Mouse (Mus musculus) E14TG2a.4 (cell line): ENCODE results near the gene Sgta.

ENCODE experiments used
- H3K27me3 ChIP-seq: 2 replicates; pipeline ENCODE4 v1.6.1; 2014; ENCODE audit warnings: low read length, control low read depth; ENCODE audit not compliant: insufficient read depth
- H3K36me3 ChIP-seq: 2 replicates; pipeline ENCODE4 v1.6.1; 2014; ENCODE audit warnings: low read length, control low read depth; ENCODE audit not compliant: insufficient read depth
- H3K4me1 ChIP-seq: replicated peaks from 2 replicates; pipeline ENCODE4 v1.6.1; 2014; ENCODE audit warnings: low read depth, low read length, control low read depth
- H3K4me3 ChIP-seq: replicated peaks from 2 replicates; pipeline ENCODE4 v1.5.1; 2014; ENCODE audit warnings: mild to moderate bottlenecking, low read length
- H3K9me3 ChIP-seq: 2 replicates; pipeline ENCODE4 v1.6.1; 2014; ENCODE audit warnings: low read length, control low read depth
- CTCF ChIP-seq: conservative IDR thresholded peaks from 2 replicates; pipeline ENCODE4 v1.5.1; 2014; ENCODE audit warnings: low read length
- NANOG ChIP-seq: IDR thresholded peaks from 2 replicates; pipeline ENCODE4 v1.6.1; 2014; ENCODE audit warnings: borderline replicate concordance, low read length, mixed read lengths
- POU5F1 ChIP-seq: IDR thresholded peaks from 2 replicates; pipeline ENCODE4 v1.6.1; 2014; ENCODE audit warnings: low read length, borderline replicate concordance

The Sgta gene

GRCm38 (mm10) chr10:81027331-81027730 is 32.6 kb downstream of the Sgta start:
- Histone ChIP-seq H3K9me3 (no peaks in the 10 kb centered on the region), H3K4me3 (no peak overlapping the region), H3K36me3 (0 out of 2 replicates have a peak, but pooled peaks cover 1% of the 10 kb centered on the region), H3K27me3 (peaks cover 21% of the 10 kb centered on the region), H3K4me1 (peaks cover 52% of the 10 kb centered on the region)
- TF ChIP-seq NANOG (no peak), CTCF (no peak), POU5F1 (no peak)

- peaks cover 57% of the 10 kb centered on the region for H3K4me1 ChIP-seq
- no peaks in the 10 kb centered on the region for H3K9me3 ChIP-seq
- H3K36me3 ChIP-seq: no peaks in the 10 kb centered on the region
- H3K27me3 ChIP-seq: peaks cover 25% of the 10 kb centered on the region
- TF ChIP-seq NANOG (no peak), POU5F1 (no peak), CTCF (no peak)
- no peak overlapping the region for H3K4me3 ChIP-seq
Measured at GRCm38 (mm10) chr10:81026857-81027256, 33.1 kb downstream of the Sgta start.

- peaks cover 26% of the 10 kb centered on the region for H3K27me3 ChIP-seq
- H3K4me3 ChIP-seq: peak within 1 kb of the TSS; percentile 63
- no peaks in the 10 kb centered on the region for H3K9me3 ChIP-seq
- TF ChIP-seq NANOG: no peak
- no peak for TF ChIP-seq CTCF
- TF ChIP-seq POU5F1: no peak
- H3K36me3 ChIP-seq: no peaks in the 10 kb centered on the region
- peaks cover 57% of the 10 kb centered on the region for H3K4me1 ChIP-seq
Measured at GRCm38 (mm10) chr10:81025639-81026275, 34.2 kb downstream of the Sgta start, which contains the start of gene Diras1. TSS of gene Diras1 (minus strand) at chr10:81025662.

GRCm38 (mm10) chr10:81025047-81025621 is 34.8 kb downstream of the Sgta start:
- no peaks in the 10 kb centered on the region for H3K9me3 ChIP-seq
- peaks cover 60% of the 10 kb centered on the region for H3K4me1 ChIP-seq
- H3K27me3 ChIP-seq: peaks cover 26% of the 10 kb centered on the region
- H3K4me3 ChIP-seq: peak overlapping the region; percentile 63
- 0 out of 2 replicates have a peak, but pooled peaks cover 4% of the 10 kb centered on the region for H3K36me3 ChIP-seq
- TF ChIP-seq NANOG (no peak), POU5F1 (no peak), CTCF (no peak)

GRCm38 (mm10) chr10:81024346-81024937 is 35.5 kb downstream of the Sgta start:
- TF ChIP-seq NANOG: no peak
- TF ChIP-seq POU5F1: no peak
- TF ChIP-seq CTCF: no peak
- no peaks in the 10 kb centered on the region for H3K9me3 ChIP-seq
- H3K4me3 ChIP-seq: peak overlapping the region; percentile 63
- peaks cover 26% of the 10 kb centered on the region for H3K27me3 ChIP-seq
- H3K36me3 ChIP-seq: 0 out of 2 replicates have a peak, but pooled peaks cover 4% of the 10 kb centered on the region
- peaks cover 65% of the 10 kb centered on the region for H3K4me1 ChIP-seq

GRCm38 (mm10) chr10:81022744-81023143 is 37.2 kb downstream of the Sgta start:
- Histone ChIP-seq H3K27me3 (peaks cover 26% of the 10 kb centered on the region), H3K9me3 (no peaks in the 10 kb centered on the region), H3K4me1 (peaks cover 72% of the 10 kb centered on the region), H3K36me3 (0 out of 2 replicates have a peak, but pooled peaks cover 4% of the 10 kb centered on the region), H3K4me3 (peak overlapping the region; percentile 65)
- TF ChIP-seq NANOG (no peak), POU5F1 (no peak), CTCF (peak; percentile 95)

- peaks cover 26% of the 10 kb centered on the region for H3K27me3 ChIP-seq
- H3K4me1 ChIP-seq: peaks cover 66% of the 10 kb centered on the region
- H3K36me3 ChIP-seq: 0 out of 2 replicates have a peak, but pooled peaks cover 4% of the 10 kb centered on the region
- H3K4me3 ChIP-seq: peak overlapping the region; percentile 65
- no peaks in the 10 kb centered on the region for H3K9me3 ChIP-seq
- TF ChIP-seq CTCF (no peak), POU5F1 (no peak), NANOG (no peak)
Measured at GRCm38 (mm10) chr10:81021547-81022110, 38.4 kb downstream of the Sgta start.

- H3K36me3 ChIP-seq: 0 out of 2 replicates have a peak, but pooled peaks cover 4% of the 10 kb centered on the region
- H3K9me3 ChIP-seq: no peaks in the 10 kb centered on the region
- TF ChIP-seq NANOG (no peak), CTCF (no peak), POU5F1 (no peak)
- H3K4me3 ChIP-seq: no peak overlapping the region
- peaks cover 60% of the 10 kb centered on the region for H3K4me1 ChIP-seq
- peaks cover 18% of the 10 kb centered on the region for H3K27me3 ChIP-seq
Measured at GRCm38 (mm10) chr10:81020207-81020606, 39.8 kb downstream of the Sgta start.
